Mouse (Mus musculus) right cerebral cortex, postnatal 36 days (tissue): ENCODE data around the gene Purb.
"Not testable (repeated sequence)": the region's sequence is repeated elsewhere in the genome, so short reads cannot be mapped to it uniquely, and the experiment has no call there.

ENCODE experiments used
- DNase-seq, 2 experiments: peaks; one replicate each; pipeline ENCODE4 v3.0.0; 2022; ENCODE audit warnings: low spot score in 2 of 2, mixed read lengths in 1 of 2

Purb gene

DNA sequence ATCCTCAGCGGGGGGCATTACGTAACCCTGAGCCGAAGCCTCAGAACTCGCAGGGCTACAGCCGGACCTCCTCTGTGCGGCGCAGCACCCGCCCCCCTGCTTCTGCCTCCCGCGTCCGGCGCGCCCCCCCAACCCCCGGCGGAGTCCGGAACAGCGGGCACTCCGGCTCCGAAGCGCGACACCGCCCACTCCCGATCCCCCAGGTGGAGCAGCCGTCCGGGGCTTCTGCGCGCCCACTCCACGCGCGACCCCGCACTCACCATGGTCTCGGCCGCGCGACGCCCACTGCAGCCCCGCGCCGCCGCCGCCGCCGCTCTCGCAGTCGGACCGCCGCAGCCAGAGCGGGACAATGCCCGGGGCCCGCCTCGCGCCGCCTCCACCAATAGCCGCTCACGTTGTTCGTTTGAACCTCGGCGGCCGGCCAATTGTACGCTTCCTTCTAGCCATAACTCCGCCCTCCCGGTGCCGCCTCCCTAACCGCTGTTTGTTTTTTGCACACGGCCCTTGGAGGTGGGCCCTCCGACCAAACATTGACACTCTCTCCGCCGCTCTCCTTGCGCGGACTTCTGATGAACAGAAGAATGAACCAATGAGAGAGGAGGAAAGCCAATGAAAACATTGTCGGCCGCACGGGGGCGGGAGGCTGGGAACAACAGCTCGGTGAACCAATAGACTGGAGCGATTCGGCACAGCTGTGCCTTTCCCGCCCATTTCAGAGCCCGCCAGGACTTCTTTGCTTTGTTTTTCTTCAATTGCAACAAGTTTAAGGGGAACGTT lies 31.5 kb downstream of the Purb start, which contains the start of gene H2afv:
Gene H2afv (minus strand): TSS at position 367 of the 777 bp plus-strand sequence.
- peak; percentile 99 for DNase-seq

DNA sequence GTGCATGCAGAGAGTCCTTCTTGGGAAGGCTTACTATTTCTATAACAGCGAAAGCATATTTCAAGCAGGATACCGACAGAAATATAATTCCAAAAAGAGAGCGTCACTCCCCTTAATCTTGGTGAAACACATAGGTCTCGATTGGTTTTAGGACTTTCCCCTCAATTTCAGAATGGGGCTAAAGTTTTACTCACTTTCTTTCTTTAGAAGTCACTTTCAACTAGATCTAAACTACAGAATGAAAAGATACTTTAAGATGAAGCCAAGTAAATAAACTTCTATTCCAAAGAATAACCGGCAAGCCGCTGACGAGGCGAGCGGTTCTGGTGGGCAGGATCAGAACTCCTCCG lies 32.0 kb downstream of the Purb start:
- no peak for DNase-seq

DNA sequence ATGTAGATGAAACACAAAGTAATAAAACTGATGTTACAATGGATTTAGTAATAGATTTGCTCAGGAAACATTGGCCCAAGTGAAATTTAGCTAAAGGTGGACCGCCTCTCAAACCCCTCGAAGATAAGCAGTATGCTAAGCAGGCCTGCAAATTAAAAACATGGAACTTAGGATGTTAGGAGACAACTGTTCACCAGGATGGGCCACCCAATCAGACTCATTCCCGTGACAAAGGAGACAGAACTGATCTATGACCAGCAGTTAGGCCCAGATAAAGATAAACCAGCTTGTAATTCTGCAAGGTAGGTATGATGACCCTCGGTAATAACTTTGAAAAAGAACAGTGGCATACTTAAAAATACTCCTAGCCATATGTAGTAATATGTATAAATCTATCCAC lies 32.6 kb downstream of the Purb start:
- DNase-seq, result no peak

DNA sequence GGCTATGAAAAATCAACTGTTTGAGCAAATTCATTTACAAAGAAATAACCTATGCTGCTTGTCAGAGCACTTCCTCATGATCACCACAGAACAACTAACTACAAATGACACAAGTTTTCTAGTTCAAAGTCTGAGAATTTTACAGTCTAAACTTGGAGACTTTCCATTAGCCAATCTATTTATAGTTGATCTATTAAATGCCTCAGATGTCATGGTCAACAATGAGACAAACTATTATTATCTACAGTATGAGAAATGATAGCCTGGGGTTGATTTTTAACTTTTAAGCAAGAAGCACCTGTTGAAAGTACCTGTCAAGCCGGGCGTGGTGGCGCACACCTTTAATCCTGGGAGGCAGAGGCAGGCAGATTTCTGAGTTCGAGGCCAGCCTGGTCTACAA lies 33.2 kb downstream of the Purb start:
- no peak for DNase-seq

DNA sequence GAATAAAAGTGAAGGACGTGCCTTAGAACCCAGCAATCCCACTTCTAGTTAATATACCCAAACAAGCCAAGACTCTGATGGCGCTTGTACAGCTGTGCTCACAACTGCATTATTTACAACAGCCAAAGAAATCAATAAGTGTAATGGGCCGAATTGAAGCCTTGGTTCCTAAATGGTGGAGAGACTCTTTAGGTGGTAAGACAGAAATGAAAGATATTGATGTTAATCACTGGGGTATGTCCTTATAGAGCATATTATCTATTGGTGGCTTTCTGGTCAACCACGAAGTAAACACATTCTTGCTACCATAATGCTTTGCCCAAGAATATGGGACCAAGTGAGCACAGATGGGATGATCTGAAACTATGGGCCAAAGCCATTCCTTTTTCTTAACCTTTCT lies 35.5 kb downstream of the Purb start:
- DNase-seq, result no peak

DNA sequence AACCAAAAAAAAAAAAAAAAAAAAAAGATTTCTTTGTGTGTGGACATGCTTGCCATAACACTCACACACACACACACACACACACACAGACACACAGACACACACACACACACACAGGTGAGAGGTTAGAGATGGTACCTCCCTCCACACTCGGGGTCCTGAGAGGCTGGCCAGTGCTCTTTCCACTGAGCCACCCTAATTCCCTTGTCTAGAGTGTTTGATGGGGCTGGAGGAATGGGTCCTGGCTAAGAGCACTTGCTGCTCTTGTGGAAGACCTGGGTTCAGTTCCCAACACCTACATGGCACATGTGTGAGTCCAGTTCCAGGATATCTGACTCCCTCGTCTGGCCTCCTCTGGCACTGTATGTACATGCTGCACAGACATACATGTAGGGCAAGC lies 38.0 kb downstream of the Purb start:
- no peak for DNase-seq

DNA sequence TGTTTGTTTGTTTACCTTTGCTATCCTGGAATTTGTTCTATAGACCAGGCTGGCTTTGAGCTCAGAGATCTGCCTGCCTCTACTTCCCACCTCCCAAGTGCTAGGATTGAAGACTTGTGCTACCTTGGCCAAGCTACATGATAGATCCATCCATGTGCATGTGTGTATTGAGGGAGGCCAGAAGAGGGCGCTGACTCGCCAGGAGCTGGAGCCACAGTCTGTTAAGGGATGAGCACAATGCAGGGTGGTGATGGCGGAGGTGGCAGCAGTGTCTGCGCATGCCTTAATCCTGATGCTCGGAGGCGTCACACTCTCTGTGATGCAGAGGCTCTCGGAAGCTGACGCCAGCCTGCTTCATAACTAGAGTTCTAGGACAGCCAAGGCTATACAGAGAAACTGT lies 39.3 kb downstream of the Purb start:
- DNase-seq, result no peak

DNA sequence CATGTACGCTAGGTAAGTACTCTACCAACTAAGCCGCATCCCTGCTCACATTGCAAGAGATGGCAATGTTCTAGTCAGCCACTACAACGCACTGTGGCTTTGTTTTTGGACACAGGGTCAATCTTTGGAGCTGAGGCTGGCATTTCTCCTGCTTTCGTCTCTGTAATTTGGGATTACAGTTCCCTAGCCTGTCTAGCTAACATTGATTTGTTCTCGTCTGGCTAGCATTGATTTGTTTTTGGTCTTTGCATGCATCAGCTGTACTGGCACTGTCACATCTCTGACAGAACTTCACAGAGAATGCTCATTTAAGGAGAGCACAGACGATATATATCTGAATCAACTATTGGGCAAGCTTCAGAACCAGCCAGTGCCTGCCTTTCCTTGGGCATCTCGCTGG lies 45.5 kb downstream of the Purb start:
- no peak for DNase-seq

DNA sequence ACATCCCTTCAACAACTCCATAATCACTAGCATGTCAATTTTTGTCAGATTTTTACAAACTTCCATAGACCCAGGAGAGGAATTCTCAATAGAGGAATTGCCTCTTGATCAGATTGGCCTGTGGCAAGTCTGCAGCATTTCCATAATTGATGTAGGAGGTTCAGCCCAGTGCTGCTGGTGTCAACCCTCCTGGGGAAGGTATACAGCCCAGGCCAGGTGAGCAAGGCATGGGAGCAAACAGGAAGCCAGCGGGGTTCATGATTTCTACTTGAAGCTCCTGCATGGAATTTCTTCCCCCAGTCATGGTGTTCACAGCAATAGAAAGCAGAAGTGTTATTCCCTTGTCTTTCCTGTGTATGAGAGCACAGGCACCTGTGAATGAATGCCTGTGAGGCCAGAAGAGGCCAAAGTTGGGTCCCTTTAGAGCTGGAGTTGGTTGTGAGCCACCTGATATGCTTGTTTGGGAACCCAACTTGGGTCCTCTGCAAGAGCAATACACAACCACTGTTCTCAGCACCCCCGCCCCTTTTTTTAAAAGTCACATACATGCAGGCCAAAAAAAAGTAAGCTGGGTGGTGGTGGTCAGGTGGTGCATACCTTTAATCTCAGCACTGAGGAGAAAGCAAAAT lies 54.9 kb downstream of the Purb start:
- no peak for DNase-seq

DNA sequence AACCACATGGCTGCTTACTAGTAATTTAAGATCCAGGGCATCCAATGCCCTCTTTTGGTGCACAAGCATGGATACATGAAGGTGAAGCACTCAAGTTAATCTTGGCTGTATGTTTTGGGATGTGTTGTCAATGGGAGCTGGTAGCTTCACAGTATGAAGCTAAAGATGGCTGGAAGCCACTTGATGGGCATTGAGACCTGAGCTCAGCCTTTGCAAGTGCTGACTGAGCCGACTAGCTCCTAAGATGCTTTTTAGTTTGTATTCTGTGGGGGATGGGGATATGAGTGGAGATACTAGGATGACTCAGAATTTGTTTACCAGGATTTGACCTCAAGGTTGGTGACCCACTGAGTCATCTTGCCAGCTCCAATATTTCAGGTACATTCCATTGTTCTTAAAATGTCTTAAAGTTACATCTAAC lies 55.4 kb downstream of the Purb start:
- no peak for DNase-seq

DNA sequence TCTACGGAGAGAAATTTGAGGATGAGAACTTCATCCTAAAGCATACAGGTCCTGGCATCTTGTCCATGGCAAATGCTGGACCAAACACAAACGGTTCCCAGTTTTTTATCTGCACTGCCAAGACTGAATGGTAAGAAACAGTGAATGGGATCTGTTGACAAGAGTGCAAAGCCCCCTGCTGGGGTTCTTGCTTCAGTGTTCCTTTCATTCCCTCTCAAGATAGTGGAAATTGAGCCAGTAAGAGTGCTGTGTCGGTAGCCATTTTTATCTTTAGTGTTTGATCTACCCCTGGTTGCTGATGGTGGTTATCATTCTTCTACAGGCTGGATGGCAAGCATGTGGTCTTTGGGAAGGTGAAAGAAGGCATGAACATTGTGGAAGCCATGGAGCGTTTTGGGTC lies 56.6 kb downstream of the Purb start:
- not testable (repeated sequence) for DNase-seq

DNA sequence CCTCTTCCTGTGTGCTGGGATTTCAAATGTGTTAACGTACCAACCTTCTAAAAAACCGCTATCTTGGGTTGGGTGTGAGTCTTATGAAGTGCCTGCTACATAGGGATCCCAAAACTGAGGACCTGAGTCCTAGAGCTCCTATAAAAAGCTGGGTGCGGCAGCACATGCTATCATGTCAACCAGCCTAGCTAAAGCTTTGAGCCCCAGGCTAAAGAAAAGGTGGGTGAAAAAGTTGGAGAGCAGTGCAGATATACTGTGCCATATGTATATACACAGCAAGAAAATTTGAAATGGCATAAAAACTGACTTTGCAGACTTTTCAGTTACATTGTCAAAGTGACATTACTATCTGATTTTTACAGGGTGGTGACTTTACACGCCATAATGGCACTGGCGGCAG lies 57.0 kb downstream of the Purb start:
- DNase-seq, result no peak
